Mouse (Mus musculus): ENCODE measurements around the gene Nr2c1. TPM values are rescaled to one million over a fixed set of nuclear protein-coding genes. Genes with fewer than 3 reads are reported as not detected.

The Nr2c1 gene
- 12.5 and 12.9 TPM in 2 replicates for polyA plus RNA-seq (2012; ENCODE audit: insufficient read depth, insufficient read length, missing spikeins)

DNA sequence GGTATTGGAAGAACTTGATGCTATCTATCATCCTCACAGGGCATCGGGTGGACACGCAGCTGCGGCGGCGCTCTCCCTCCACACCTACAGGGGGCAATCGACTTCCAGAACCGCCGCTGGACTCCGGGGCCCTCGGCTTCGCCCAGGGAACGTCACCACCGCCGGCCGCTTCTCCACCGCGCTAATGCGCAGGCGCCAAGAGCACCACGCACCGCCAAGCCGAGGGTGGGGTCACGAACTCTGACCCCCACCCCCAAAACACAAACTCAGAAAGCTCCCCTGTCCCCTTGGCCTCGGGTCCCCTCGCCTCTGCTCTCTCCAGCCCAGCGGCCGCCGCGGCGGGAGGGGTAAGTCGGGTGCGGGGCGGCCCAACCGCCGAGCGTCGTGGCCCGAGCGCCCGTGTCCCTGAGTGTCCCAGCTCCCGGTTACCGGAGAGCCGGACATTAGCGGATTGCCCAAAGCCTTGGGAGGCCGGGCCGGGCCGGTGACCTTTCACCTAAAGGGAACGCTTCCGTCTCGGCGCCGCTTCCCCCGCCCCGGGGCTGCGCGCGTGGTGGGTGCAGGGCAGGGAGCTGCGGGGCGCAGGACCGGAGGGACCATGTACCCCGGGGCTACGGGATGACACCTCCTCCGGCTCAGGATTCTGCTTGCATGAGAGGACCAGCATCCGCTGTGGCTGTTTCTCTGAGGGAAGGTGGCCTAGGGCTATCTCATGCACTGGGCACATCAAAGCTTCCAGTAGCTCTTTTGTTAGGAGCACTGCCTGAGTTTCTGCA lies at the start of gene Nr2c1:
Gene Nr2c1, plus strand, starts transcription at position 268 of the 776 bp plus-strand sequence.
- peaks cover 18% of the 10 kb centered on the region for H3K4me1 ChIP-seq (ENCODE audit: control insufficient read depth, insufficient read depth, low read length)
- peak; percentile 42; the same call in 1 of the 2 replicates for TF ChIP-seq CTCF (IDR thresholded peaks at IDR 0.05; ENCODE audit: low read depth, low read length)
- TF ChIP-seq POLR2A (IDR thresholded peaks at IDR 0.05; ENCODE audit: borderline replicate concordance, low read depth, low read length): no peak
- H3K27ac ChIP-seq (ENCODE audit: insufficient read depth, low read depth, low read length): peak within 1 kb of the TSS; percentile 79
- H3K4me3 ChIP-seq (ENCODE audit: insufficient read depth, low read length): peak within 1 kb of the TSS; percentile 75

DNA sequence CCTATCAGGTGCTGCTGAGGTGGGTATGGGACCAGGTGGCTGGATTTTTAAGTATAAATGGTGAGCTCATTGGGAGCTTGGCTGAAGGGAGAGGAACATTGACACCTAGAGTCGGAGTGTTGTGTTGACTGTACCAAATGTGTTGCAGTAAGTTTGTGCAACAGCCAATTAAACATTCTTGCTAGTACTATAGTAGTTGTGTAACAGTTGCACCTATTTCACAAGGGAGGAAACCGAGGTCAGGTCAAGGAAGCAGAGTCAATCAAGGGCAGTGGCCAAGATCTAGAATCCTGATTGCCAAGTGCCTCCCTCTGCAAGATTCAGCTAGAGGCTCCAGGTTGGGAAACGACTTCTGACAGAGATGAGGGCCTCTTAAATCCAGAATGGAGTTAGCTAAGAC lies 49.7 kb upstream of the Nr2c1 start:
- Histone ChIP-seq H3K4me1 (ENCODE audit: control insufficient read depth, insufficient read depth, low read length) (peaks cover 36% of the 10 kb centered on the region), H3K4me3 (ENCODE audit: insufficient read depth, low read length) (no peak overlapping the region), H3K27ac (ENCODE audit: insufficient read depth, low read depth, low read length) (no peak overlapping the region)
- TF ChIP-seq POLR2A (IDR thresholded peaks at IDR 0.05; ENCODE audit: borderline replicate concordance, low read depth, low read length): no peak
- no peak for TF ChIP-seq CTCF (IDR thresholded peaks at IDR 0.05; ENCODE audit: low read depth, low read length)

DNA sequence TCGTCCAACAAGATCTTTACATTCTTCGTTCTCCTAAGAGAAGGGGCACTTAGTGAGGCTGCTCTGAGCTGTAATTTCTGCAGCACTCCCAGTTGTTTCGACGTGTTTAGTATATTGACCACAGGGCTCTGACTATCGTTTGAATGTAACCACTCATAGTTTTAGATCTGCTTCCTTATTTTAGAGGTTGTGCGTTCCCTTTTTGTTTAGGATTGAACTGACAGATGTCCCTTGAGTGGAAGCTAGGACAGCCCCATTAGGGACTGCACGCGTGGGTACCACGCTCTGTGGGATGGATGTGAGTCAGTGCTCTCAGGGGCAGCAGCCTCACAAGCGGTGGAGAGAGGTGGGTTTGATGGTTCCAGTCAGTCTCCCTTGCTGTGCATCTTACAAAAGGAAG lies 42.3 kb upstream of the Nr2c1 start:
- peaks cover 21% of the 10 kb centered on the region for H3K4me1 ChIP-seq (ENCODE audit: control insufficient read depth, insufficient read depth, low read length)
- no peak overlapping the region for H3K4me3 ChIP-seq (ENCODE audit: insufficient read depth, low read length)
- H3K27ac ChIP-seq (ENCODE audit: insufficient read depth, low read depth, low read length): no peak overlapping the region; the same call in 1 of the 2 replicates
- TF ChIP-seq CTCF (IDR thresholded peaks at IDR 0.05; ENCODE audit: low read depth, low read length) (no peak), POLR2A (IDR thresholded peaks at IDR 0.05; ENCODE audit: borderline replicate concordance, low read depth, low read length) (no peak)

DNA sequence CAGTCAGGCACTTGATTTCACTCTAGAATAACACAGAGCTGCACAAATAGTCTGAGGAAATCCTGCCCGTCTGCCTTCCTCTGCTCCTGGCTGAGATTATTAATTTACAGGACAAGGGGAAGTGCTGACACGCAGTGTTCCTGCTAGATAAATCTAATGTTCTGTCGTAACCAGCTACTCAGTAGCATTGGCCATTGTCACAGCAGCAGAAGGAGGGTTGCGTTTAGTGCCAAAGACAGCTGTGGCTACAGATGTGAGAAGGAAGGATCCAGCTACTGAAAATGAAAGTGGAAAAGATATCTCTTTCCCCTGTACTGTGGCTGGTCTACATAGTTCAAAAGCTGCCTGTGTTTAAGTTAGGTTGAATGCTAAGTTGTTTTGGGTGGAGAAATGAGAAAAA lies 40.7 kb upstream of the Nr2c1 start:
- Histone ChIP-seq H3K4me1 (ENCODE audit: control insufficient read depth, insufficient read depth, low read length) (peaks cover 21% of the 10 kb centered on the region), H3K27ac (ENCODE audit: insufficient read depth, low read depth, low read length) (peak overlapping the region; percentile 53), H3K4me3 (ENCODE audit: insufficient read depth, low read length) (peak overlapping the region; percentile 10)
- TF ChIP-seq CTCF (IDR thresholded peaks at IDR 0.05; ENCODE audit: low read depth, low read length): no peak
- TF ChIP-seq POLR2A (IDR thresholded peaks at IDR 0.05; ENCODE audit: borderline replicate concordance, low read depth, low read length): no peak

DNA sequence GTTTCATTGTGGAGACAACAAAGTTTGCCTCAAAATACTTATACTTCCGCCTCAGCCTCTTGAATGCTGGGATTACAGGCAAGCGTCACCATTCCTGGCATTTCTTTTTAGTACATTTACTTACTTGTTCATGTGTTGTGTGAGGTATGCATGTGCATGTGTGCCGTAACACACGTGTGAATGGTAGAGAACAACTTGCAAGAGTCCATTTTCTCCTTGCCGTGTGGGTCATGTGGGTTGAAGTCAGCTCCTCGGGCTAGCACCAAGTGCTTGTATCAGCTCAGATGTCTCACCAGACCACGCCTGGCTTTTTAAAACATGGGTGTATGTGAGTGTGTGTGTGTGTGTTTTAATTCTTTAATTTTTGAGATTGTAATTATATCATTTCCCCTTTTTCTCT lies 40.2 kb upstream of the Nr2c1 start:
- Histone ChIP-seq H3K4me3 (ENCODE audit: insufficient read depth, low read length) (peak overlapping the region; percentile 10), H3K27ac (ENCODE audit: insufficient read depth, low read depth, low read length) (peak overlapping the region; percentile 53), H3K4me1 (ENCODE audit: control insufficient read depth, insufficient read depth, low read length) (peaks cover 21% of the 10 kb centered on the region)
- TF ChIP-seq POLR2A (IDR thresholded peaks at IDR 0.05; ENCODE audit: borderline replicate concordance, low read depth, low read length) (no peak), CTCF (IDR thresholded peaks at IDR 0.05; ENCODE audit: low read depth, low read length) (no peak)

DNA sequence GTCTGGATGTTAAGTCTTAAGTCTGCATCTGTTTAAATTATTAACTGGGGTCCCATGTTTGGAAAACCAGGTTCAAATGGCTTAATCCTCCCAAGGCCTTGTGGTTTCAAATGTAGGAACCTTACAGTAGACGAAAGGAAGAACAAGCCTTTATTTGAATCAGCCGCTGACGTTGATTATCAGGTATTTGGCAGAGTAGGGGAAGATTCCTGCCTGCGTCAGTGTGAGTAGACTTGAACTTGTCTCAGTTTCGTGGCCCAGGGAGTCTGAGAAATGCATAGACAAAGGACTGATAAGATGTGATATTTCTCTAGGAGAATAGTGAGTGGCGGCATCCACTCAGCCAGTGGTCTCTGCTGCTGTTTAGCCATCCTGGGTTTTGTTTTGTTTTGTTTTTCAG lies 39.0 kb upstream of the Nr2c1 start:
- Histone ChIP-seq H3K27ac (ENCODE audit: insufficient read depth, low read depth, low read length) (no peak overlapping the region), H3K4me3 (ENCODE audit: insufficient read depth, low read length) (no peak overlapping the region), H3K4me1 (ENCODE audit: control insufficient read depth, insufficient read depth, low read length) (peaks cover 21% of the 10 kb centered on the region)
- TF ChIP-seq CTCF (IDR thresholded peaks at IDR 0.05; ENCODE audit: low read depth, low read length) (no peak), POLR2A (IDR thresholded peaks at IDR 0.05; ENCODE audit: borderline replicate concordance, low read depth, low read length) (no peak)

DNA sequence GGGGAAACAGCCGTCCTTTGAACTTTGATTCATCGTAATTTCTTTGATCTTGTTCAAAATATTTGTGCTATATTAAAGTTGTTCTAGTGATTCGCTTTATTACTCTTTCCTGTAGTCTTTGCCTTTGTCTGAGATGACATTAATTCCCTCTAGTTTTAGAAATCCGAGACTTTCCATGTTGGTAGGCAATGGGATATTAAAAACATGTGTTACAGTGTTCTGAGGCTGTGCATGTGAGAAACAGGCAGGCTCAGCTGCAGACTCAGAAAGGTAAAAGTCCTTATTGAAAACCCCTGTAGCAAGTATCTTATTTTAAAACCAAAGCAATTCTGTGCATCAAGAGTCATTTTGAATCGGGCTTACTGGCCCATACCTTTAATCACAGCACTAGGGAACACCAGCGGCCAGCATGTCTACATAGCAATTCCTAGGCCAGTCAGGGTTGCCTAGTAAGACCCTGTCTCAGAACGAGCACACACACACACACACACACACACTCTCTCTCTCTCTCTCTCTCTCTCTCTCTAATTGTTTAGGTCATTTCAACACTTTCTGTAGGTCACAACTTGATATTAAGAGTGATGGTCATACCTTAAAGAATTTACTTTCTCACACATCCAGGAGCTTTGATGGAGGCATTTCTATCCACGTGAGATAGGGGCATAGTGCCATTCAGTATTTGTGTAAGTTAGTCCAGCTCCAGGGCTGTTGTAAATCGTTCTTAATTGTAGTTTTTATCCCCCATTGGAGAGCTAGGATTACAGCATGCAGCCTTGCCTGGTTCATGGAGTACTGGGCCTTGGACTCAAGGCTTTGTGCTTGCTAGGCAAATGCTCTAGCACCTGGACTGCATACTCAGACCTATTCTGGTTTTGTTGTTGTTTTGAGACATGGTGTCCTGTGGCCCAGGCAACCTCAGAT lies 36.7 kb upstream of the Nr2c1 start:
- Histone ChIP-seq H3K27ac (ENCODE audit: insufficient read depth, low read depth, low read length) (no peak overlapping the region), H3K4me3 (ENCODE audit: insufficient read depth, low read length) (no peak overlapping the region), H3K4me1 (ENCODE audit: control insufficient read depth, insufficient read depth, low read length) (peaks cover 13% of the 10 kb centered on the region)
- TF ChIP-seq POLR2A (IDR thresholded peaks at IDR 0.05; ENCODE audit: borderline replicate concordance, low read depth, low read length) (no peak), CTCF (IDR thresholded peaks at IDR 0.05; ENCODE audit: low read depth, low read length) (no peak)

DNA sequence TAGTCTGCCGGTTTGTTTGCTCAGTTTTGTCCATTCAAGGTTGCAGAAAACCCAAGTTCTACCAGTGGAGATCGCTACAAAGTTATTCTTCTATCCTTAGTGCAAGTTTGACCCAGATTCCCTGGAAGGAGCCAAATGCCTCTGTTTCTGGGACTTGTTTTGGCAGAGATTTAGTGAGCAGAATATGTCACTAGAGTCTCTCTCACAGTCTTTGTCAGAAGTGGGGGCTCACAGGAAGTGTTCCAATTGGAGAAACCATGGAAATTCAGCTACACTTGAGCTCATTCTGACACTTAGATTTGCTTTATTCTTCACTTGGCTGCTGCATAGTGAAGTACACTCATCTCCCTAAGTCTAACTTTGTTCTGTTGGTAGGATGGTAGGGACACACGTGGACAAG lies 35.6 kb upstream of the Nr2c1 start:
- H3K27ac ChIP-seq (ENCODE audit: insufficient read depth, low read depth, low read length): no peak overlapping the region

DNA sequence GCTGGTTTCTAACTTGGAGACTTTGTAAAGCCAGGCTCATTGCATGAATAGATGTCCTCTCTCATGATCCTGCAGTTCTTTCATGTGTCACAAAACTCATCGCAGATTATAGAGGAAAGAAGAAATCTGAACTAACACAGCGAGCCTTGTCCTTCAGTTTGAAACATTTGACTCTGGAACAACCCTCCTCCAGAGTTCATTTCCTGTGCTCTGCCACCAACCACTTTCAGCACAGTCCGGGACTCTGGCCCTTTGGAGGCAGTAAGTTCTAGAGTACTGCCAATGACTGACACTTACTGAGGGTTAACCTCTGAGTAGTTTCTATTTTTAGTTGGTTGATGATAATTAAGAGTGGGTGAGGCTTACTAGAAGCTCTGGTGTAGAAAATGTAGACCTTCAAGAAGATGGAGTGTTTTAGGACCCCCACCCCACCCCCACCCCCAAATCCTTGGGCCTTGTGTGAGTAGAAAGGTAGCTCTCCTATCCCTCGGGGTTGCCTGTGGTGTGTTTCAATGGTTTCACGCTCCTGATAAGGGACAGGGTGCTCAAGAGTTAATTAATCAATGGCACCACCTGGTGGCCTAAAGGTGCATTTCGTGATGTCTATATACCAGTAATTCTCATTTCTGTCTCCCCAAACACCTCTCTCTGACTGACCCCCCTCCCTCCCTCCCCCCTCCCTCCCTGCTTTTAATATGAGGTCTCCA lies 31.8 kb upstream of the Nr2c1 start:
- H3K4me3 ChIP-seq (ENCODE audit: insufficient read depth, low read length): no peak overlapping the region
- H3K27ac ChIP-seq (ENCODE audit: insufficient read depth, low read depth, low read length): no peak overlapping the region
- H3K4me1 ChIP-seq (ENCODE audit: control insufficient read depth, insufficient read depth, low read length): peaks cover 14% of the 10 kb centered on the region
- TF ChIP-seq POLR2A (IDR thresholded peaks at IDR 0.05; ENCODE audit: borderline replicate concordance, low read depth, low read length) (no peak), CTCF (IDR thresholded peaks at IDR 0.05; ENCODE audit: low read depth, low read length) (no peak; the same call in 1 of the 2 replicates)

More for the DNA sequence above, 35.6 kb upstream of the Nr2c1 start:
- Histone ChIP-seq H3K4me3 (ENCODE audit: insufficient read depth, low read length) (no peak overlapping the region), H3K4me1 (ENCODE audit: control insufficient read depth, insufficient read depth, low read length) (peaks cover 14% of the 10 kb centered on the region)
- TF ChIP-seq POLR2A (IDR thresholded peaks at IDR 0.05; ENCODE audit: borderline replicate concordance, low read depth, low read length): no peak
- no peak for TF ChIP-seq CTCF (IDR thresholded peaks at IDR 0.05; ENCODE audit: low read depth, low read length)

All from bone marrow macrophage, adult 2 months (primary cell).